Mouse (Mus musculus) midbrain, embryonic 11.5 days (tissue): ENCODE data around the gene Ctnnd2. TPM values are rescaled to one million over a fixed set of nuclear protein-coding genes. Genes with fewer than 3 reads are reported as not detected.

ENCODE experiments used
- ATAC-seq: fragments of 200-750 bp; cut with Nextera tagmentation; 2 replicates; pipeline ENCODE4 v1.8.0; 2017; ENCODE audit warnings: moderate TSS enrichment, moderate library complexity; ENCODE audit not compliant: low FRiP score
- DNase-seq: peaks from one replicate; pipeline ENCODE4 v3.0.0; 2015; ENCODE audit warnings: low spot score; ENCODE audit errors: missing footprints
- H3K27ac ChIP-seq: fragments of 300-500 bp; sonication (generic); 2 replicates; pipeline ENCODE4 v1.5.1; 2014; ENCODE audit warnings: low read depth, low read length
- H3K27me3 ChIP-seq: fragments of 300-500 bp; sonication (generic); 2 replicates; pipeline ENCODE4 v1.6.1; 2014; ENCODE audit warnings: mild to moderate bottlenecking, low read length, moderate library complexity, mixed read lengths; ENCODE audit not compliant: control insufficient read depth, insufficient read depth
- H3K36me3 ChIP-seq: fragments of 300-500 bp; sonication (generic); 2 replicates; pipeline ENCODE4 v1.6.1; 2014; ENCODE audit warnings: mild to moderate bottlenecking, low read length, moderate library complexity, mixed read lengths; ENCODE audit not compliant: control insufficient read depth, insufficient read depth
- H3K4me1 ChIP-seq: fragments of 300-500 bp; sonication (generic); 2 replicates; pipeline ENCODE4 v1.6.1; 2014; ENCODE audit warnings: low read length; ENCODE audit not compliant: control insufficient read depth, insufficient read depth
- H3K4me2 ChIP-seq: fragments of 300-500 bp; sonication (generic); 2 replicates; pipeline ENCODE4 v1.6.1; 2014; ENCODE audit warnings: mild to moderate bottlenecking, moderate library complexity
- H3K4me3 ChIP-seq: fragments of 300-500 bp; sonication (generic); 2 replicates; pipeline ENCODE4 v1.5.1; 2014; ENCODE audit warnings: low read depth, low read length
- H3K9ac ChIP-seq: fragments of 300-500 bp; sonication (generic); 2 replicates; pipeline ENCODE4 v1.6.1; 2014; ENCODE audit warnings: low read length
- H3K9me3 ChIP-seq: fragments of 300-500 bp; sonication (generic); 2 replicates; pipeline ENCODE4 v1.6.1; 2016; ENCODE audit warnings: low read length; ENCODE audit not compliant: control insufficient read depth
- WGBS: fragments of 180-500 bp; shearing (Covaris S2); extraction: QIAGEN DNeasy Blood & Tissue Kit; methylation state at CpG from one replicate; pipeline ENCODE4 v1.1.7; 2014; 5-methylcytosine and 5-hydroxymethylcytosine counted together
- polyA plus RNA-seq: library from polyadenylated mRNA; unstranded; fragments of >200 nt; fragmentation: Nextera tagmentation; extraction: Ambion mirVana; gene quantifications from 2 replicates; pipeline ENCODE4 v1.2.1, GENCODE M21; 2014

Ctnnd2 gene
- polyA plus RNA-seq, 1 experiment from 2014 or later: 19.7 TPM

DNA sequence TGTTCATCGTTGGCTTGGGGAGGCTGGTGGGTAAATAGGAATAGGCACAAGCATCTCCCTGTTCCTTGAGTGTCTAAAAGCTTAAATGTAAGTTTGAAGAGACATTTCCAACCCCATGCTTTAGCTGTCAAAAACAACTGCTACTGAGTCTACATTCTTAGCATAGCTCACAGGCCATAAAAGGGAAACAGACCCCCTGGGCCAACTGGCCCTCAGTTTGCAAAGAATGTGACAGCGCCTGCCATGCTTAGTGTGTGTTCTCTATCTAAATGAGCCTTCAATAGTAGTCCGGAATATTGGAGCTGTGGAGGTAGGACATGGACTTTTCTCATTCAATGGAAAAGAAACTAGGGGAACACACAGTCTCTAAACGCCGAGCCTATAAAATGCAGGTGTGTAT is 390.0 kb downstream of the Ctnnd2 start:
- Histone ChIP-seq H3K4me1 (peaks cover 2% of the 10 kb centered on the region; the same call in 1 of the 2 replicates), H3K9ac (no peak overlapping the region), H3K27me3 (no peaks in the 10 kb centered on the region), H3K9me3 (no peaks in the 10 kb centered on the region), H3K4me2 (no peak overlapping the region), H3K4me3 (no peak overlapping the region), H3K27ac (no peak overlapping the region), H3K36me3 (no peaks in the 10 kb centered on the region)
- ATAC-seq: no peak
- WGBS: 83% methylated on average over 5 of the region's 5 CpGs
- DNase-seq: no peak

DNA sequence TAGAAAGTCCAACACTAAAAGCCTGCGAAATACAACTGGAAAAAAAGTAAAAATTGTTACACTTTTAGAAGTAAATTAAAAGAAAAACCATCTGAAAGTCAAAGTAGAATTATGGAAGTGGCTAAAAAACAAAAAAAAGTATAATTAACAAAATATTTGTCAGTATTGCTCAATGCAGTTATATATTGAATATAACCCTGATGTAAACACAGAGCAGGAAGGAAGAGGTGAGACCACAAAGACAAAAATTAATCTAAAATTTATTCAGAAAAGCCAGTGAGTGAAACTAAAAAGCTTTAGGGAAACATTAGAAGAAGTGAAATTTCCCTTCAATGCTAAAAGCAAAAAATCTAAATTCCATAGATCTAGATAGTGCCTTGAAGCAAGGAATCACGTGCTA is 392.2 kb downstream of the Ctnnd2 start:
- Histone ChIP-seq H3K4me1 (no peaks in the 10 kb centered on the region), H3K27me3 (no peaks in the 10 kb centered on the region), H3K4me3 (no peak overlapping the region), H3K27ac (no peak overlapping the region), H3K36me3 (no peaks in the 10 kb centered on the region), H3K9ac (no peak overlapping the region), H3K9me3 (no peaks in the 10 kb centered on the region), H3K4me2 (no peak overlapping the region)
- DNase-seq (no peak), ATAC-seq (no peak)
- WGBS: 95% methylated on average over 2 of the region's 2 CpGs

- Histone ChIP-seq H3K4me2 (no peak overlapping the region), H3K4me1 (no peaks in the 10 kb centered on the region), H3K9ac (no peak overlapping the region), H3K4me3 (no peak overlapping the region), H3K27ac (no peak overlapping the region), H3K27me3 (no peaks in the 10 kb centered on the region), H3K9me3 (no peaks in the 10 kb centered on the region), H3K36me3 (no peaks in the 10 kb centered on the region)
- ATAC-seq: no peak
- 85% methylated on average over 8 of the region's 8 CpGs for WGBS
- DNase-seq: no peak
Measured at GRCm38 (mm10) chr15:30570254-30570800, 397.9 kb downstream of the Ctnnd2 start.

GRCm38 (mm10) chr15:30587446-30587845 is 415.1 kb downstream of the Ctnnd2 start:
- Histone ChIP-seq H3K36me3 (no peaks in the 10 kb centered on the region), H3K4me2 (no peak overlapping the region), H3K4me1 (no peaks in the 10 kb centered on the region), H3K27me3 (no peaks in the 10 kb centered on the region), H3K4me3 (no peak overlapping the region), H3K9ac (no peak overlapping the region), H3K9me3 (no peaks in the 10 kb centered on the region), H3K27ac (no peak overlapping the region)
- DNase-seq (no peak), ATAC-seq (no peak)
- WGBS: 84% methylated on average over 5 of the region's 5 CpGs

GRCm38 (mm10) chr15:30590865-30591264 is 418.5 kb downstream of the Ctnnd2 start:
- no peaks in the 10 kb centered on the region for H3K9me3 ChIP-seq
- no peak for ATAC-seq
- no peak for DNase-seq
- no peaks in the 10 kb centered on the region; the same call in 1 of the 2 replicates for H3K4me1 ChIP-seq
- H3K4me3 ChIP-seq: no peak overlapping the region
- H3K27me3 ChIP-seq: no peaks in the 10 kb centered on the region
- no peak overlapping the region for H3K27ac ChIP-seq
- H3K9ac ChIP-seq: no peak overlapping the region
- H3K36me3 ChIP-seq: no peaks in the 10 kb centered on the region
- 92% methylated on average over 6 of the region's 6 CpGs for WGBS
- no peak overlapping the region for H3K4me2 ChIP-seq

- Histone ChIP-seq H3K4me2 (no peak overlapping the region), H3K4me1 (no peaks in the 10 kb centered on the region; the same call in 1 of the 2 replicates), H3K27ac (no peak overlapping the region), H3K9me3 (no peaks in the 10 kb centered on the region), H3K27me3 (no peaks in the 10 kb centered on the region), H3K36me3 (no peaks in the 10 kb centered on the region), H3K9ac (no peak overlapping the region), H3K4me3 (no peak overlapping the region)
- WGBS: 52% methylated on average over 1 of the region's 1 CpGs
- ATAC-seq: no peak
- DNase-seq: no peak
Measured at GRCm38 (mm10) chr15:30595507-30595906, 423.1 kb downstream of the Ctnnd2 start.

DNA sequence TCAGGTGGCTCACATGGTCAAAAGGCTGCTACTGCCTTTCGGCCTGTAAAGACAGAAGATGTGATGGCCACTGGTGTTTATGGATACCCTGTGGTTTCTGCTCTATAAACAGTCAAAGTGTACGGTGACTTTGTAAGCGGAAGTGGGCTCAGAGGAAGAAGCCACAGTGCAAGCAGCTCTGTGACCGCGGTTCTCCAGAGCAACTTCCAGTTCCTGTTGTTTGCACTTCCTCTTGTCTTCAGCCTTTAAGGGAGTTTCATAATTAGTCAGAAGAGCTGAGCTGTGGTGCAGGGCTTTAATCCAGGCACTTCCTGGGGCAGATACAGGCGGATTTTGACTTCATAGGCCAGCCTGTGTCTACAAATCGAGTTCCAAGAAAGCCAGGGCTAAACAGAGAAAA is 438.2 kb downstream of the Ctnnd2 start:
- no peaks in the 10 kb centered on the region for H3K27me3 ChIP-seq
- H3K4me2 ChIP-seq: no peak overlapping the region
- no peak overlapping the region for H3K9ac ChIP-seq
- no peak for ATAC-seq
- H3K4me1 ChIP-seq: no peaks in the 10 kb centered on the region
- no peak overlapping the region for H3K27ac ChIP-seq
- 84% methylated on average over 7 of the region's 7 CpGs for WGBS
- H3K9me3 ChIP-seq: no peaks in the 10 kb centered on the region
- no peak overlapping the region for H3K4me3 ChIP-seq
- DNase-seq: no peak
- H3K36me3 ChIP-seq: no peaks in the 10 kb centered on the region

DNA sequence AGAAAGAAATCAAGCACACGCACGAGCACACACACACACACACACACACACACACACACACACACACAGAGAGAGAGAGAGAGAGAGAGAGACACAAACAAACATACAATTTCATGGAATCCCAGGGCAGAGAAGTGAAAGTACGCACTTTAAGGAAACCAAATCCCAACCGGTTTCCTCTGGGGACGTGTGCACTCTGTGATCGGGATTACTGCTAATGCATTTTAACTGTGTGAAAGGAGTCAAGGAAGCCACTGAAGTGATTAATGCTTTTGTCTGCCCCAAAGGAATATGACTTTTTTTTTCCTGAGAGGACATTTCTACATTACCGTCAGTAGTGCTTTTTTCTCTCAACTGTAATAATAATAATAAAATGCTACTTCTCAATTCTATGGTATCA is 443.1 kb downstream of the Ctnnd2 start:
- Histone ChIP-seq H3K27me3 (no peaks in the 10 kb centered on the region), H3K9ac (no peak overlapping the region), H3K4me3 (no peak overlapping the region), H3K4me2 (no peak overlapping the region), H3K27ac (no peak overlapping the region), H3K9me3 (no peaks in the 10 kb centered on the region), H3K4me1 (no peaks in the 10 kb centered on the region), H3K36me3 (no peaks in the 10 kb centered on the region)
- 60% methylated on average over 7 of the region's 7 CpGs for WGBS
- DNase-seq (no peak), ATAC-seq (0 out of 2 replicates have a peak, but pooled peaks have one; percentile 38)

- Histone ChIP-seq H3K27me3 (no peaks in the 10 kb centered on the region), H3K9ac (no peak overlapping the region), H3K4me1 (no peaks in the 10 kb centered on the region), H3K4me3 (no peak overlapping the region), H3K36me3 (no peaks in the 10 kb centered on the region), H3K4me2 (no peak overlapping the region), H3K9me3 (no peaks in the 10 kb centered on the region), H3K27ac (no peak overlapping the region)
- ATAC-seq (no peak), DNase-seq (no peak)
- 91% methylated on average over 3 of the region's 3 CpGs for WGBS
Measured at GRCm38 (mm10) chr15:30616861-30617260, 444.5 kb downstream of the Ctnnd2 start.
